Mouse (Mus musculus): ENCODE results near the gene Urad. TPM values are rescaled to one million over a fixed set of nuclear protein-coding genes. Genes with fewer than 3 reads are reported as not detected.
A peak's percentile ranks its signal among the peaks of the same experiment; 100 is the strongest.

Gene Urad
- polyA plus RNA-seq, 1 experiment = not detected

DNA sequence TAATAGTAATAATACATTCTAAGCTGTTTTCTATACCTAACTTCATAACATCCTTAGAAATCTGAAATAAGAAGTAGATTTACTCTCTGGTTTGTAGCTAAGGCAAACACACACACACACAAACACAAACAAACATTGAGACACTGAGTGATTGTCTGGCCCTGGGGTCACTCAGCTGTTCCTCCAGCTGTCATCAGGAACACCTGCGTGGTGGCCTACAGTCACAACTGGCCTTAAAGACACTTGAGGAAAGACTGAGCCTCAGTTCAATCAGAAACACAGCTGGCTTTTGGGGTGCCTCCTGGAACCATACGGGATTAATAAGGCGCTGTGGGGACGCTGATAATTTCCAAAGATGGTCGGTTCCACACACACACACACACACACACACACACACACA is 25.0 kb downstream of the Urad start:
- H3ac ChIP-seq (ENCODE audit: control insufficient read depth, insufficient read length, low read depth) = no peak overlapping the region
- no peak for TF ChIP-seq MYOG (IDR thresholded peaks at IDR 0.05; ENCODE audit: control insufficient read depth, extremely low read depth, insufficient read length)
- no peak for TF ChIP-seq CEBPB (IDR thresholded peaks at IDR 0.05; ENCODE audit: low read depth)
- no peak for TF ChIP-seq MAX (IDR thresholded peaks at IDR 0.05)
- TF ChIP-seq FOSL1 (IDR thresholded peaks at IDR 0.05; ENCODE audit: insufficient read depth, low read length, poor library complexity, severe bottlenecking) = no peak
- TF ChIP-seq MYOD1 (IDR thresholded peaks at IDR 0.05; ENCODE audit: control insufficient read depth, insufficient read length, low read depth) = no peak
- no peak for TF ChIP-seq USF1 (IDR thresholded peaks at IDR 0.05; ENCODE audit: low read depth)
- TF ChIP-seq CTCF (IDR thresholded peaks at IDR 0.05; ENCODE audit: control insufficient read depth, insufficient read depth, insufficient read length) = no peak
- H3K27me3 ChIP-seq (ENCODE audit: control insufficient read depth, insufficient read depth, insufficient read length) = peaks cover 28% of the 10 kb centered on the region

DNA sequence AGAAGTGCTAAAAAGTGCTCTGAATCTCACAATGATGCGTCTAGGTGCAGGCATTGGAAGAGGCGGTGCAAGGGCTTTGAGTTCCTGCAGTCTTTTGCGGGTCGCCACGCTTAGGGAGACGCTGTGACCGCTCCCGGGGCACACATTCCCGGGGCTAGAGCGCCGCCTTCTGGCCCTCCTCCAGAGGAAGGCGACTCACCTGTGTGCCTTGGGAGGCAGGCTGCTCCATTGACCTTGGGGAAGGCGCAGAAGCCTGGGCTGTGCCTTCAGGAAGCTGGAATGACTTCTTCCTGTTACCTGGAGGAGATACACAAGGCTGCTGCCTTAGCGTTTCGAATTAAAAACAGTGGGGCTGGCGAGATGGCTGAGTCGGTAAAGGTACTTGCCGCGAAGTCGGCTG is 28.1 kb downstream of the Urad start:
- TF ChIP-seq MYOG (IDR thresholded peaks at IDR 0.05; ENCODE audit: control insufficient read depth, extremely low read depth, insufficient read length) = no peak
- TF ChIP-seq CEBPB (IDR thresholded peaks at IDR 0.05; ENCODE audit: low read depth) = no peak
- no peak for TF ChIP-seq USF1 (IDR thresholded peaks at IDR 0.05; ENCODE audit: low read depth)
- no peak for TF ChIP-seq FOSL1 (IDR thresholded peaks at IDR 0.05; ENCODE audit: insufficient read depth, low read length, poor library complexity, severe bottlenecking)
- TF ChIP-seq MAX (IDR thresholded peaks at IDR 0.05) = no peak
- no peak for TF ChIP-seq CTCF (IDR thresholded peaks at IDR 0.05; ENCODE audit: control insufficient read depth, insufficient read depth, insufficient read length)
- TF ChIP-seq MYOD1 (IDR thresholded peaks at IDR 0.05; ENCODE audit: control insufficient read depth, insufficient read length, low read depth) = no peak
- Histone ChIP-seq H3K4me3 (ENCODE audit: insufficient read depth, poor library complexity, severe bottlenecking) (no peak overlapping the region), H3ac (ENCODE audit: control insufficient read depth, insufficient read length, low read depth) (no peak overlapping the region), H3K27me3 (ENCODE audit: control insufficient read depth, insufficient read depth, insufficient read length) (no peaks in the 10 kb centered on the region), H3K36me3 (ENCODE audit: control insufficient read depth, insufficient read depth) (no peaks in the 10 kb centered on the region), H3K79me3 (ENCODE audit: low read depth) (no peaks in the 10 kb centered on the region), H3K79me2 (ENCODE audit: control insufficient read depth, insufficient read depth) (no peaks in the 10 kb centered on the region)

More for the DNA sequence above, 25.0 kb downstream of the Urad start:
- Histone ChIP-seq H3K4me3 (ENCODE audit: insufficient read depth, poor library complexity, severe bottlenecking) (no peak overlapping the region), H3K79me3 (ENCODE audit: low read depth) (no peaks in the 10 kb centered on the region), H3K79me2 (ENCODE audit: control insufficient read depth, insufficient read depth) (no peaks in the 10 kb centered on the region), H3K36me3 (ENCODE audit: control insufficient read depth, insufficient read depth) (no peaks in the 10 kb centered on the region)

DNA sequence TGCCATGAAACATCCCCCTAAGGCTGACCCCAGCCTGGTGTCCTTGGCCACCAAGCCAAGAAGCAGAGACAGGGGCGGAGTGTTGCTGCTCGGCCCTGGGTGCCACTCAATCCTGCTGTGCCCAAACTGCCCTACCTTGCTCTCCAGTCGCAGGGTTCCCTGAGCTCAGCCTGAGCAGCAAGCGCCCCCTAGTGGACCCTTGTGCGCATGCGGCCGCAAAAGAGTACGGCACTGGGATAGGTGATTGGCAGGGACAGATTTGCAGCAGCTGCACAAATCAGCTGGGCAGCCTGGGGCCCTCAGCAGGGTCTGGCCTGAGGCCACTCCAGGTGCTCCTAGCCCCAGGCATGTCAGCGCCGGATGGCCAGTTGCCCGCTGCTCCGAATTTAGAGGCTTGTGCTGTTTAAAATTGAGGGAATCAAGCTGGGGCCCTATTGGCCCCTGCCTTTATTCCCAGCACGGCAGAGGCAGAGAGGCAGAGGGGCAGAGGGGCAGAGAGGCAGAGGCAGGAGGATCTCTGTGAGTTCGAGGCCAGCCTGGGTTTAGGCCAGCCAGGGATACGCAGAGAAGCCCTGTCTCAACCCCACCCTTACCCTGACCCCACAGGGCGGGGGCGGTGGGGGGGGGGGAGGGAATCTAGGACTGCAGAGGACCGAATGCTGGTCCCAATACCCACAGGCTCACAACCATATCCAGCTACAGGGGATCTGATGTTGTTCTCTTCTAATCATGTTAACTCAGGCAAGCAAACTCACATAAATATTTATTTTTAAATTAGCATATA is 28.9 kb downstream of the Urad start:
- Histone ChIP-seq H3K79me3 (ENCODE audit: low read depth) (no peaks in the 10 kb centered on the region), H3K27me3 (ENCODE audit: control insufficient read depth, insufficient read depth, insufficient read length) (no peaks in the 10 kb centered on the region), H3K79me2 (ENCODE audit: control insufficient read depth, insufficient read depth) (no peaks in the 10 kb centered on the region), H3K4me3 (ENCODE audit: insufficient read depth, poor library complexity, severe bottlenecking) (no peak overlapping the region), H3ac (ENCODE audit: control insufficient read depth, insufficient read length, low read depth) (no peak overlapping the region), H3K36me3 (ENCODE audit: control insufficient read depth, insufficient read depth) (no peaks in the 10 kb centered on the region)
- TF ChIP-seq MAX (IDR thresholded peaks at IDR 0.05) = peak; percentile 46
- no peak for TF ChIP-seq MYOG (IDR thresholded peaks at IDR 0.05; ENCODE audit: control insufficient read depth, extremely low read depth, insufficient read length)
- TF ChIP-seq CEBPB (IDR thresholded peaks at IDR 0.05; ENCODE audit: low read depth) = no peak
- peak; percentile 95 for TF ChIP-seq CTCF (IDR thresholded peaks at IDR 0.05; ENCODE audit: control insufficient read depth, insufficient read depth, insufficient read length)
- peak; percentile 99 for TF ChIP-seq MYOD1 (IDR thresholded peaks at IDR 0.05; ENCODE audit: control insufficient read depth, insufficient read length, low read depth)
- no peak for TF ChIP-seq FOSL1 (IDR thresholded peaks at IDR 0.05; ENCODE audit: insufficient read depth, low read length, poor library complexity, severe bottlenecking)
- no peak for TF ChIP-seq USF1 (IDR thresholded peaks at IDR 0.05; ENCODE audit: low read depth)

DNA sequence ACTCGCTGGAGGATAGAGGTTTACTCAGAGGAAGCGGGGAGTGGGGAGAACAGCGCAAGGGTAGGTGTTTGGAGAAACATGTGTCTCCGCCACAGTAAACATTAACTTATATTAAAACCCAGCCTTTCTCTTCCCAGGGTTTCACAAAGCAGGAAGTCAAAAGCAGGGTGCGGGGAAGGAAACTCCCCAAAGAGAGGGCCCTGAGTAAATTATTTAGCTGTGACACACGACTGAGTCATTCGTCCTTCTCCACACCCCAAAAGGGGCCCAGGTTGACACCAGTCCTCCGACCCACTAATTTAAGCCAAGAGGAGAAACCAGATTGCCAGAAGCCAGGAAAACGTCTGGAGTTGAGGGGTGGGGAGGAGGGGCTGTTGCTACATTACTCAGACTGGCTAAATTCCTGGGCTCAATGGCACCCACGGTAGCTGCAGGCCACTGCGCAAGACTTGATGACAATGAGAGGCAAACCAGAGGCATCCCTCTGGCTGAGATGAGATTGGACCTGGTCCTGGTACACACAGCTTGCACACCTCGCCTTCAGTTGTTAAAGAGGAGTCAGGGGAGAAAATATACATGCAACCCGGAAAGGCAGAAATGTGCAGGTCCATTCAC is 29.6 kb downstream of the Urad start:
- H3K4me3 ChIP-seq (ENCODE audit: insufficient read depth, poor library complexity, severe bottlenecking) = no peak overlapping the region
- no peak for TF ChIP-seq CTCF (IDR thresholded peaks at IDR 0.05; ENCODE audit: control insufficient read depth, insufficient read depth, insufficient read length)
- TF ChIP-seq FOSL1 (IDR thresholded peaks at IDR 0.05; ENCODE audit: insufficient read depth, low read length, poor library complexity, severe bottlenecking) = peak; percentile 71
- TF ChIP-seq CEBPB (IDR thresholded peaks at IDR 0.05; ENCODE audit: low read depth) = peak; percentile 65
- no peaks in the 10 kb centered on the region for H3K79me2 ChIP-seq (ENCODE audit: control insufficient read depth, insufficient read depth)
- H3K36me3 ChIP-seq (ENCODE audit: control insufficient read depth, insufficient read depth) = no peaks in the 10 kb centered on the region
- no peaks in the 10 kb centered on the region for H3K79me3 ChIP-seq (ENCODE audit: low read depth)
- H3K27me3 ChIP-seq (ENCODE audit: control insufficient read depth, insufficient read depth, insufficient read length) = no peaks in the 10 kb centered on the region
- H3ac ChIP-seq (ENCODE audit: control insufficient read depth, insufficient read length, low read depth) = no peak overlapping the region

DNA sequence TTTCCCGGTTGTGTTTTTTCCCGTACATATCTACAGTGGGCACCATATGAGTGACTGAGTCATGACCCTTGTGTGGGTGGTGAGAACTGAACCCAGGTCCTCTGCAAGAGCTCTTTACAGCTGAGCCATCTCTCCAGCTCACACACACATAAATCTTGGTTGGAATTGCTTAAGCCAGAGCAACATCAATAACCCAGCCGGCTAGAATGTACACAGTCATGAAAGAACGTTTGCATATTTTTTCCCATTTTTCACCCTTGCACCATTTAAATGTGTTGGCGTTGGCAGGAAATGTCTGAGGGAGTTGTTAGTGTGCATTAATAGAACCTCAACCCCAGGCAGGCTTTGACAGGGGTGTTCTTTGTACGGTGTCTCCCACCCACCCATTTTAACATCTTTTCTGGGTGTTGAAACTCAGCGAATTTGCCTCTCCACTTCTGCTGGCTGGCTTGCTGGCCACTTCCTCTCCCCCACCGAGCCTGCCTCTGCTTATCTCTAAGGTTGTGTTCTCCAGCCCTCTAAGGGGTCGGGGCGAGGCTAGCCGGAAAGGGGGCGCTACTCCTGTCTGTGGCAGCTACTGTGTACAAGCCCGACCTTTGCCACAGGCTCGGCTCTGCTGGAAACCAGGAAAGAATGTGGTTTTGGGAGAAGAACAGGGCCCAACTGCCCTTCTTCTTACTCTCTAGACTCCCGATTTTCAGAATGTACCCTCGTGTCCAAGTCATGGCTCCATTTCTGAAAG is 30.3 kb downstream of the Urad start:
- Histone ChIP-seq H3K79me3 (ENCODE audit: low read depth) (no peaks in the 10 kb centered on the region), H3K4me3 (ENCODE audit: insufficient read depth, poor library complexity, severe bottlenecking) (no peak overlapping the region), H3K27me3 (ENCODE audit: control insufficient read depth, insufficient read depth, insufficient read length) (no peaks in the 10 kb centered on the region), H3K36me3 (ENCODE audit: control insufficient read depth, insufficient read depth) (no peaks in the 10 kb centered on the region), H3K79me2 (ENCODE audit: control insufficient read depth, insufficient read depth) (no peaks in the 10 kb centered on the region), H3ac (ENCODE audit: control insufficient read depth, insufficient read length, low read depth) (no peak overlapping the region)
- no peak for TF ChIP-seq MYOD1 (IDR thresholded peaks at IDR 0.05; ENCODE audit: control insufficient read depth, insufficient read length, low read depth)
- peak; percentile 39 for TF ChIP-seq CEBPB (IDR thresholded peaks at IDR 0.05; ENCODE audit: low read depth)

Data from C2C12 (cell line).